Mouse (Mus musculus) CH12.LX (cell line): ENCODE data around the gene Ogfod2. TPM values are rescaled to one million over a fixed set of nuclear protein-coding genes. Genes with fewer than 3 reads are reported as not detected.

Experiments
- DNase-seq: peaks from one replicate; pipeline ENCODE4 v3.0.0-alpha.2; 2013; ENCODE audit errors: extremely low read depth
- H3K27ac ChIP-seq: 2 replicates; pipeline ENCODE4 v1.5.1; 2012; ENCODE audit warnings: low read depth, mild to moderate bottlenecking, control low read depth, moderate library complexity; ENCODE audit not compliant: insufficient read depth
- H3K27me3 ChIP-seq: replicated peaks from 2 replicates; pipeline ENCODE3; 2012; ENCODE audit warnings: inconsistent platforms
- H3K36me3 ChIP-seq, 2 experiments: replicated peaks in 1 of 2; 2 replicates each; pipeline versions ENCODE3 to v1.6.1; 2012; ENCODE audit warnings: inconsistent platforms in 1 of 2, low read length in 1 of 2, mild to moderate bottlenecking in 1 of 2, mixed read lengths in 1 of 2, moderate library complexity in 1 of 2; ENCODE audit not compliant: control insufficient read depth in 1 of 2, insufficient read depth in 1 of 2
- H3K4me1 ChIP-seq, 2 experiments: 2 replicates each; pipeline ENCODE4 v1.6.1; 2012; ENCODE audit warnings: inconsistent platforms in 1 of 2, moderate library complexity in 1 of 2; ENCODE audit not compliant: insufficient read depth in 2 of 2, control insufficient read depth in 1 of 2
- H3K4me2 ChIP-seq: 2 replicates; pipeline ENCODE4 v1.6.1; 2012; ENCODE audit warnings: low read depth, mild to moderate bottlenecking, control low read depth; ENCODE audit not compliant: poor library complexity, insufficient read depth, severe bottlenecking
- H3K4me3 ChIP-seq, 3 experiments: fragments of 150-350 bp in 1 of 3; sonication (generic) in 1 of 3; replicated peaks in 1 of 3; 2 replicates each; pipeline versions ENCODE3 to v1.5.1; 2011 to 2012; ENCODE audit warnings: low read depth in 2 of 3, low read length in 2 of 3, mild to moderate bottlenecking in 2 of 3, moderate library complexity in 2 of 3, control low read depth in 1 of 3, improper control_type of control experiment in 1 of 3, inconsistent platforms in 1 of 3, mixed read lengths in 1 of 3; ENCODE audit not compliant: poor library complexity in 1 of 3
- H3K79me2 ChIP-seq: replicated peaks from 2 replicates; pipeline ENCODE4 v1.6.1; 2012; ENCODE audit warnings: mild to moderate bottlenecking, moderate library complexity; ENCODE audit not compliant: control insufficient read depth, poor library complexity, insufficient read depth, severe bottlenecking; ENCODE audit errors: extremely low read depth
- H3K9ac ChIP-seq: 2 replicates; pipeline ENCODE4 v1.6.1; 2012; ENCODE audit warnings: low read depth, mild to moderate bottlenecking, control low read depth, moderate library complexity; ENCODE audit not compliant: insufficient read depth
- H3K9me3 ChIP-seq: replicated peaks from 2 replicates; pipeline ENCODE3; 2012; ENCODE audit warnings: low read length, inconsistent platforms, mixed read lengths
- BHLHE40 ChIP-seq: IDR thresholded peaks from 2 replicates; pipeline ENCODE4 v1.6.1; 2011; ENCODE audit warnings: mild to moderate bottlenecking, low read depth, low read length, improper control_type of control experiment
- CHD1 ChIP-seq: IDR thresholded peaks from 2 replicates; pipeline ENCODE4 v1.6.1; 2012; ENCODE audit warnings: low read depth, low read length, improper control_type of control experiment, inconsistent platforms
- CHD2 ChIP-seq: IDR thresholded peaks from 2 replicates; pipeline ENCODE4 v1.6.1; 2011; ENCODE audit warnings: low read length, improper control_type of control experiment
- E2F4 ChIP-seq: IDR thresholded peaks from 2 replicates; pipeline ENCODE4 v1.6.1; 2011; ENCODE audit warnings: low read depth, low read length, improper control_type of control experiment; ENCODE audit not compliant: insufficient replicate concordance
- EP300 ChIP-seq: IDR thresholded peaks from 2 replicates; pipeline ENCODE4 v1.6.1; 2011; ENCODE audit warnings: low read length, improper control_type of control experiment
- ETS1 ChIP-seq: conservative IDR thresholded peaks from 2 replicates; pipeline ENCODE4 v1.6.1; 2012; ENCODE audit warnings: low read depth, mild to moderate bottlenecking, inconsistent platforms, low read length, improper control_type of control experiment, moderate library complexity
- IRF4 ChIP-seq: IDR thresholded peaks from 2 replicates; pipeline ENCODE4 v1.6.1; 2014; ENCODE audit warnings: low read depth, mild to moderate bottlenecking, inconsistent platforms, low read length, improper control_type of control experiment
- JUN ChIP-seq: IDR thresholded peaks from 2 replicates; pipeline ENCODE4 v1.6.1; 2011; ENCODE audit warnings: low read depth, mild to moderate bottlenecking, low read length, improper control_type of control experiment, moderate library complexity; ENCODE audit not compliant: insufficient read depth
- JUND ChIP-seq: conservative IDR thresholded peaks from 2 replicates; pipeline ENCODE4 v1.6.1; 2011; ENCODE audit warnings: low read depth, low read length, improper control_type of control experiment
- MAFK ChIP-seq: IDR thresholded peaks from 2 replicates; pipeline ENCODE4 v1.6.1; 2011; ENCODE audit warnings: low read length, improper control_type of control experiment; ENCODE audit not compliant: insufficient replicate concordance
- MAX ChIP-seq: IDR thresholded peaks from 2 replicates; pipeline ENCODE4 v1.6.1; 2011; ENCODE audit warnings: low read length, improper control_type of control experiment
- MAZ ChIP-seq: IDR thresholded peaks from 2 replicates; pipeline ENCODE4 v1.6.1; 2012; ENCODE audit warnings: low read depth, mild to moderate bottlenecking, inconsistent platforms, low read length, improper control_type of control experiment, moderate library complexity
- MEF2A ChIP-seq: IDR thresholded peaks from 2 replicates; pipeline ENCODE4 v1.6.1; 2014; ENCODE audit warnings: low read depth, mild to moderate bottlenecking, inconsistent platforms, low read length, improper control_type of control experiment, borderline replicate concordance
- MYC ChIP-seq: IDR thresholded peaks from 2 replicates; pipeline ENCODE4 v1.6.1; 2011; ENCODE audit warnings: low read depth, mild to moderate bottlenecking, improper control_type of control experiment, low read length
- NELFE ChIP-seq: IDR thresholded peaks from 2 replicates; pipeline ENCODE4 v1.6.1; 2011; ENCODE audit warnings: low read depth, low read length, improper control_type of control experiment
- NRF1 ChIP-seq: IDR thresholded peaks from 2 replicates; pipeline ENCODE4 v1.6.1; 2014; ENCODE audit warnings: low read depth, mild to moderate bottlenecking, inconsistent platforms, low read length, improper control_type of control experiment, moderate library complexity
- PAX5 ChIP-seq: IDR thresholded peaks from 2 replicates; pipeline ENCODE4 v1.6.1; 2012; ENCODE audit warnings: low read length, inconsistent platforms, mixed read lengths
- POLR2A ChIP-seq: IDR thresholded peaks from 2 replicates; pipeline ENCODE4 v1.6.1; 2011; ENCODE audit warnings: low read depth, mild to moderate bottlenecking, improper control_type of control experiment, low read length
- RCOR1 ChIP-seq: conservative IDR thresholded peaks from 2 replicates; pipeline ENCODE4 v1.6.1; 2012; ENCODE audit warnings: low read depth, mild to moderate bottlenecking, inconsistent platforms, low read length, improper control_type of control experiment
- SIN3A ChIP-seq: IDR thresholded peaks from 2 replicates; pipeline ENCODE4 v1.6.1; 2012; ENCODE audit warnings: low read length, improper control_type of control experiment, inconsistent platforms
- SMC3 ChIP-seq: IDR thresholded peaks from 2 replicates; pipeline ENCODE4 v1.6.1; 2011; ENCODE audit warnings: low read depth, low read length, improper control_type of control experiment
- TBP ChIP-seq: conservative IDR thresholded peaks from 2 replicates; pipeline ENCODE4 v1.6.1; 2011; ENCODE audit warnings: low read depth, low read length, improper control_type of control experiment
- TCF12 ChIP-seq: IDR thresholded peaks from 2 replicates; pipeline ENCODE4 v1.6.1; 2014; ENCODE audit warnings: low read depth, mild to moderate bottlenecking, inconsistent platforms, low read length, improper control_type of control experiment
- UBTF ChIP-seq: IDR thresholded peaks from 2 replicates; pipeline ENCODE4 v1.6.1; 2012; ENCODE audit warnings: low read depth, mild to moderate bottlenecking, inconsistent platforms, low read length, improper control_type of control experiment, moderate library complexity
- USF1 ChIP-seq: IDR thresholded peaks from 2 replicates; pipeline ENCODE4 v1.6.1; 2014; ENCODE audit warnings: low read depth, mild to moderate bottlenecking, inconsistent platforms, low read length, improper control_type of control experiment
- ZC3H11A ChIP-seq: IDR thresholded peaks from 2 replicates; pipeline ENCODE4 v1.6.1; 2012; ENCODE audit warnings: low read depth, mild to moderate bottlenecking, inconsistent platforms, low read length, improper control_type of control experiment
- ZKSCAN1 ChIP-seq: IDR thresholded peaks from 2 replicates; pipeline ENCODE4 v1.6.1; 2012; ENCODE audit warnings: low read depth, inconsistent platforms, low read length, improper control_type of control experiment, borderline replicate concordance
- ZMIZ1 ChIP-seq: IDR thresholded peaks from 2 replicates; pipeline ENCODE4 v1.6.1; 2012; ENCODE audit warnings: low read depth, mild to moderate bottlenecking, inconsistent platforms, low read length, improper control_type of control experiment
- ZNF384 ChIP-seq: IDR thresholded peaks from 2 replicates; pipeline ENCODE4 v1.6.1; 2012; ENCODE audit warnings: low read depth, low read length, improper control_type of control experiment, inconsistent platforms
- dilution Hi-C: fragments of 300-500 bp; cut with MboI; formaldehyde crosslinking; loops from 2 replicates; pipeline ENCODE4 v1.14.3; 2020; ENCODE audit warnings: low sequenced_read_pairs; ENCODE audit not compliant: extremely low pct_unique_long_range_greater_than_20kb, extremely low pct_ligation_motif_present
- in situ Hi-C: fragments of 300-500 bp; cut with MboI; formaldehyde crosslinking; loops from 3 replicates; pipeline ENCODE4 v1.14.3; 2019; ENCODE audit warnings: low sequenced_read_pairs, low pct_ligation_motif_present, low pct_unique_long_range_greater_than_20kb, mixed read lengths
- polyA plus RNA-seq: library from polyadenylated mRNA; unstranded; fragments of >175 nt; gene quantifications from 2 replicates; pipeline ENCODE4 v1.2.1, GENCODE M21; 2012; ENCODE audit warnings: low read depth; ENCODE audit not compliant: insufficient read length
- total RNA-seq, 2 experiments: library from RNA; depleted of rRNA; stranded (reverse); fragments of 300-350 nt in 1 of 2; fragments of >200 nt in 1 of 2; gene quantifications; 2 replicates each; pipeline ENCODE4 v1.2.3; 2012 to 2014

Ogfod2 gene
- total and polyA plus RNA-seq, 3 experiments: 19.3 to 25.5 (median 24.0) TPM

DNA sequence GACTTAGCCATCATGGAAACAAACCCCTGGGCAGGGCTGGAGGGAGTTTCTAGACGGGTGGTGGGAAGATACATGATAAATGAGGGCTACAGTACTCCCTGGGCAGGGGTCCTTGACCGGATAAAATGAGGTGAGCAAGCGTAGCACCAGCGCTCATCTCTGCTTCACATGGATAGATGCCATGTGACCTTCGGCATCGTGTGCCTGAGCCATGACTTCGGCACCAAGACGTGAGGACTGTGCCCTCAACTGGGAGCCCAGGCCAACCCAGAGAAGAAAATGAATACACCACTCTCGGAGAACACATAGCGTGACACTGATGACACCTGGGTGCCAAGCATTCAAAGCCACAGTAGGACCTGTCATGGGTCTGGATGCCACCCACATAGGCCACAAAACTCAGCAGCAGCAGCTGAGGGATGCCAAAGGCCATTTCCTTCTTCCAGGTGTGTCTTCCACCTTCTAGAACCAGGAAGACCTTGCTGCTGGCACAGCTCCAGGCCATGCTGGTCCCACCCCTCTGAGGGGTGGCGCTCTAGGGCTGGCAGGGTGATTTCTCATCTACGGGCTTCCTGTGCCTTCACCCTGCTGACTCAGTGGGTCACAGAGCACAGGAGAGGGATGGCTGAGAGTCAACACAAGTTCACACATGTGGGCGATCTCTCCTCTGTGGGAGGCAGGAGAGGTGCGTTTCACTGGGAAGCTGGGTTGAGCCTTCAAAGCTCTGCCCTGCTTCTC is 28.1 kb upstream of the Ogfod2 start:
- H3K27me3 ChIP-seq: no peaks in the 10 kb centered on the region
- H3K36me3 ChIP-seq: peaks cover 0 to 7% of the 10 kb centered on the region in 2 experiments
- no peaks in the 10 kb centered on the region for H3K79me2 ChIP-seq
- H3K4me2 ChIP-seq: no peak overlapping the region
- dilution Hi-C loops: no loop called here
- in situ Hi-C loops: loop anchor here (5.0 to 10.0 kb wide), 3 partner anchors 82 to 267 kb away; no protein-coding TSS in a partner anchor
- TF ChIP-seq ZMIZ1: no peak
- TF ChIP-seq JUN: no peak
- TF ChIP-seq IRF4: no peak
- TF ChIP-seq JUND: no peak
- no peak for TF ChIP-seq EP300
- no peak for TF ChIP-seq NELFE
- TF ChIP-seq MAZ: no peak
- TF ChIP-seq E2F4: no peak
- no peak for TF ChIP-seq POLR2A
- TF ChIP-seq PAX5: no peak
- no peak for TF ChIP-seq CHD1
- TF ChIP-seq, all 38 proteins: peak for 0
- no peak for DNase-seq
- Histone ChIP-seq H3K4me3 (no peak overlapping the region), H3K27ac (no peak overlapping the region), H3K9me3 (no peaks in the 10 kb centered on the region), H3K9ac (no peak overlapping the region), H3K4me1 (peaks cover 0 to 10% of the 10 kb centered on the region in 2 experiments; a peak in 1 of 4 replicates)

DNA sequence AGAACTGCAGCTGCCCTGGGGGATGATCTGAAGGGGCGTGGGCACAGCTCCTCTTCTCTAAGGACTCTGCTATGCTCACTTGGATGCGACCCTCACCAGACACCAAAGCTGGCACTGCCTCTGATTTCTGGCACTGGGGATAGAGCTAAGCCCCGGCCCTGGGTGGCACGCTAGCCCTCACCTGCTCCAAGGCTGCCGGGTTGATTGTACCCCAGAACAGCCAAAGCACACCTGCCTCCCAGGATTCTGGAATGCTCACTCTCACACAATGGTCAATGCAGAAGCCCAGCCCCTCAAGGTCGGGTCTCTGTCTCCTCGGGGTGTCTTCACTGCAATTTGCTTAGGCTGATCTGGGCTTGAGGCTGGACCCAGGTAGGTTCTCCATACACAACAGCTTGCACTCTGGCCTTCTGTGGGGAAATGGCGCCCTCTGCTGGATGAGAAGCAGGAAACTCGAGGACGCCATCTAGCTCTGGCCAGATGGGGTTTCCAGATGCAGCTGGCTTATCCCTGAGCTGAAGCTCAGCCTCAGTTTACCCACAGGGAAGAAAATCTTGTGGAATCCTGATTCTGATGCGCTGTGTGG is 27.4 kb upstream of the Ogfod2 start:
- H3K27ac ChIP-seq: no peak overlapping the region
- H3K27me3 ChIP-seq: no peaks in the 10 kb centered on the region
- H3K9me3 ChIP-seq: no peaks in the 10 kb centered on the region
- H3K4me1 ChIP-seq: peaks cover 0 to 10% of the 10 kb centered on the region in 2 experiments; a peak in 1 of 4 replicates
- peaks cover 4 to 12% of the 10 kb centered on the region in 2 experiments for H3K36me3 ChIP-seq
- dilution Hi-C loops: no loop called here
- H3K4me2 ChIP-seq: no peak overlapping the region
- H3K79me2 ChIP-seq: no peaks in the 10 kb centered on the region
- H3K9ac ChIP-seq: no peak overlapping the region
- in situ Hi-C loops: loop anchor here (5.0 to 10.0 kb wide), 3 partner anchors 82 to 267 kb away; no protein-coding TSS in a partner anchor
- no peak overlapping the region for H3K4me3 ChIP-seq
- peak; percentile 86 for DNase-seq
- TF ChIP-seq UBTF (no peak), TCF12 (0 out of 2 replicates have a peak, but pooled peaks have one; percentile 50), EP300 (no peak), CHD2 (no peak), NELFE (peak; percentile 77; the same call in 1 of the 2 replicates), SIN3A (no peak), JUND (no peak), ZKSCAN1 (no peak), CHD1 (no peak), BHLHE40 (no peak), MAFK (no peak), NRF1 (no peak), MAZ (no peak), MEF2A (peak; percentile 36; the same call in 1 of the 2 replicates), USF1 (no peak), ZC3H11A (peak; percentile 99), MAX (0 out of 2 replicates have a peak, but pooled peaks have one; percentile 40), IRF4 (0 out of 2 replicates have a peak, but pooled peaks have one; percentile 24), ZNF384 (no peak), POLR2A (no peak), SMC3 (peak; percentile 100), TBP (no peak), MYC (no peak), ZMIZ1 (no peak), ETS1 (no peak), RCOR1 (no peak; the same call in 1 of the 2 replicates)
